Mouse (Mus musculus) gastrocnemius, adult 2 months (tissue): Measurements from ENCODE around the gene Cttnbp2nl. TPM values are rescaled to one million over a fixed set of nuclear protein-coding genes. Genes with fewer than 3 reads are reported as not detected.

ENCODE experiments used
- DNase-seq: peaks from one replicate; pipeline ENCODE4 v3.0.0; 2022
- H3K27ac ChIP-seq: fragments of 200-600 bp; 2 replicates; pipeline ENCODE4 v1.8.1; 2022; ENCODE audit warnings: mild to moderate bottlenecking
- H3K4me3 ChIP-seq: fragments of 200-600 bp; 2 replicates; pipeline ENCODE4 v1.8.1; 2022; ENCODE audit warnings: mild to moderate bottlenecking, moderate library complexity
- CTCF ChIP-seq: fragments of 200-600 bp; IDR thresholded peaks from 2 replicates; pipeline ENCODE4 v1.8.1; 2022; ENCODE audit warnings: antibody characterized with exemption, mild to moderate bottlenecking, moderate library complexity
- intact Hi-C: fragments of 180-260 bp; cut with DNase I; formaldehyde crosslinking; loops from one replicate; pipeline ENCODE4 v1.15.1; 2025
- total RNA-seq, 2 experiments: library from RNA; stranded (reverse); gene quantifications; 2 replicates each; pipeline ENCODE4 v1.2.3; 2021

Gene Cttnbp2nl
- total RNA-seq, 2 experiments from 2014 or later, result 4.5 to 8.4 TPM

DNA sequence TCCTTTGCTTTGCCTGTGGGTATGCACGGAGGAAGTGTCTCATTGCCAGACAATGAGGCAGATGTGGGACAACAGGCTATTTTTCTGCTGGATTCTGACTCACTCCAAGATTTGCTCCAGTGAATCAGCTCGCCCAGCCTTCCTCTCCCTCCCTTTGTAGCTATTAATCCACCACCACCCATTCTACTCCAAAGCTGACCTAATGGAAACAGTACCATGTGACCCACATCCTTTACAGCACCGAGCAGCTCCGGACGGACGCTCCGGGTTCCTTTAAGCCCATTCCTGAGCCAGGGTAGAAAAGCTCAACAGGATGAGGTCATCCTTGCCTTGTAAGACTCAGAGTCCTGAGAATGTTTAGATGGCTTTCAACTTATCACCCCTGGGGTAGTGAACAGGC lies 2.0 kb upstream of the Cttnbp2nl start:
- TF ChIP-seq CTCF, result no peak
- peak overlapping the region; percentile 49 for H3K4me3 ChIP-seq
- intact Hi-C loops, result loop anchor here (5.0 kb wide), 3 partner anchors 193 to 343 kb away; partner anchors contain the start of genes Capza1, Rhoc and St7l
- H3K27ac ChIP-seq, result peak overlapping the region; percentile 92
- peak; percentile 60 for DNase-seq

DNA sequence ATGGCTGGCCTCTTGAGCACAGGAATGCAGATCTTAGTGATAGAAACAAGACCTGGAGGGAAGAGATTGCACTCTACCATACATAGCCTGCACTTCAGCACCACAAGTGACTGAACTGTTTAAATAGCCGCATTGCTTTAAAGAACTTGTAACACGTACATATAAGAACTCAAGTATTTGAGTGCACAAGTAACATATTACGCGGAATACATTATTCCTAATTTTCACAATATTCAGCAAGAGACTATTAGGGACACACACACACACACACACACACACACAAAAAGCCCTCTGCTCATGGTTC lies 704 bp upstream of the Cttnbp2nl start:
- H3K27ac ChIP-seq, result peak overlapping the region; percentile 92
- TF ChIP-seq CTCF, result no peak
- H3K4me3 ChIP-seq, result peak overlapping the region; percentile 91
- DNase-seq, result no peak
- intact Hi-C loops, result loop anchor here (2.0 kb wide), 1 partner anchor 33 kb away; no protein-coding TSS in a partner anchor

DNA sequence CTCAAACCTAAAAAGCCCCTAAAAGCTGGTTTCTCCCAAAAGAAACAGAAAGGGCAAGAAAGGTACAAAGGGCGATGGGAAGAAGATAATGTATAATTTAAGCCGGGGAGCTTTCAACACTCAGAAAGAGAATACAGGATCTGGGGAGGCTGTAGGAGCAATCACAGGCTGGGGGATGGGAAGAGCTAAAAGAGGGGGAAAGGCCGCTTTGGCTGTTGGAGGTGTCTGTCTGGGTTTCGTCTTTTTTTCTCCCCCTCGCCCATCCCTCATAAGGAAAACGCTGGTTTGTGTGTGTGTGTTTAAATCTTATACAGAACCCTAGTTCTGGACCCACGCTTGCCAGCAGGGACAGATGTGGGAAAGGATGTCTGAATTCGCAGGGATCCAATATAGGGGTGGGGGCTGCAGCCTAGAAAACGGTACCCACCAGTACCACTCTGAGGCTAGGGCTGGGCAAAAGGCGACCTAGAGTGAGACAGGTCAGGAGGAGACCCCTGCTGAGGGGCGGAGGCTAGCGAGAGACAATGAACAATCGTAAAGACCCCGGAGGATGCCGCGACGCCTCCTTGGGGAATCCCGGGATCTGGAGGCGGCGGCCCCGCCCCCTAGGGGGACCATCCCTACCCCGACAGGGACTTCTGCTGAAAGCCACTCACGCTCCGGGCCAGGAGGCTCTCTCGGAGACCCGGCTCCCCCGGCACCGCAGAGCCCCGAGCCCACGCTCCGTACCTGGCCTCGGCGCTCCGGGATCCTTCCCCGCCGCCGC lies 592 bp downstream of the Cttnbp2nl start:
- H3K4me3 ChIP-seq, result peak overlapping the region; percentile 91
- intact Hi-C loops, result loop anchor here (2.0 kb wide), 1 partner anchor 32 kb away; no protein-coding TSS in a partner anchor
- TF ChIP-seq CTCF, result no peak
- H3K27ac ChIP-seq, result peak overlapping the region; percentile 92
- DNase-seq, result no peak

DNA sequence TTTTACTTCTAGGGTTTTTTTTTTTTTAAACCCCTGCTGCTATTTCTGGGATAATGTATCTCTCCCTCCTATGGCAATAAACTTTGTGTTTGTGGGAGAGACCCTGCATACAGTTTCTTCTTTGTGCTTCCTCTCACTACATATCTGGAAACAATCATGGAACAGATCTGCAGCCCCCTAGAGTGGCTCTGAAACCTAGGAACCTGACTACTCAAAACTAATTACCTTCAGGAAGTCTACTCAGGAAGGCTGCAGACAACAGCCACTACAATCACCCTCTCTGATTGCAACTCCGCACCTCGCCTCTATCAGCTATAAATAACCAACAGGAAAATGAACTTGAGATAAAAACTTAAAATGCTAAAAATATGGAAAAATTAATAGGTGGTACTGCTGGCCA lies 1.8 kb downstream of the Cttnbp2nl start:
- Histone ChIP-seq H3K4me3 (peak overlapping the region; percentile 91), H3K27ac (peak overlapping the region; percentile 92)
- no peak for DNase-seq
- intact Hi-C loops, result no loop called here
- TF ChIP-seq CTCF, result no peak

DNA sequence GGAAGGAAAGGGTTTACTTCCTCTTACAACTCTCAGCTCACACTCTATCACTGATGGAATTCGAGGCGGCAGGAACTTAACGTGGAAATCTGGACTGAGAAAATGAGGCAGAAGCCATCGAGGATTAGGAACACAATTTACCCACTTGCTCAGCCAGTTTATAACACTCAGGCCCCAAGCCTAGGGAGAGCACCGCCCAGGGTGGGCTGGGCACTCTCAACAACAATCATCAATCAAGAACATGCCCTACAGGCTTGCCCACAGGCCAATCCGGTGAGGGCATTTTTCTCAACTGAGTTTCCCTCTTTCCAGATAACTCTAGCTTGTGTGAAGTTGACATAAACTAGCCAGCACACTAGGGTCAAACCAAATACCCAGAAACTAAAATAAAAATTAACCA lies 3.1 kb downstream of the Cttnbp2nl start:
- intact Hi-C loops, result no loop called here
- H3K27ac ChIP-seq, result 0 out of 2 replicates have a peak overlapping the region, but pooled peaks have one; percentile 4

DNA sequence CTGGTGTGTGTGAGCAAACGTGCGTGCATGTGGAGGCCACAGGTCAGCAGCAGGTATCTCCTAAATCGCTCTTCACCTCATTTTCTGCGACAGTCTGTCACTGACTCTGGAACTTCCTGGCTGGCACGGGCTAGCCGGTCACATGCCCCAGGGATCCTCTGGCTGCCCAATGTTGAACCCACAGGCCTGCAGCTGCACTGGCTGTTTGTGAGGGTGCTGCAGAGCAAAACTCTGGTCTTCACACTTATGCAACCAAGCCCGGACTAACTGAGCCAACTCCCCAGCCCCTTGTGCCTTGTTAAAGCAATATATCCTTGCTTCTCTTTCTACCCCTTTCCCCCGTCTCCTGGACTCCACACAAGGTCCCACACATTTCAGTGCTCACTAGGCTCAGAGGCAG lies 5.3 kb downstream of the Cttnbp2nl start:
- H3K4me3 ChIP-seq, result peak overlapping the region; percentile 38
- no peak for TF ChIP-seq CTCF
- intact Hi-C loops, result no loop called here
- H3K27ac ChIP-seq, result peak overlapping the region; percentile 65
- peak; percentile 74 for DNase-seq

More for the DNA sequence above, 3.1 kb downstream of the Cttnbp2nl start:
- TF ChIP-seq CTCF, result no peak
- no peak for DNase-seq
- H3K4me3 ChIP-seq, result peak overlapping the region; percentile 91; the same call in 1 of the 2 replicates

DNA sequence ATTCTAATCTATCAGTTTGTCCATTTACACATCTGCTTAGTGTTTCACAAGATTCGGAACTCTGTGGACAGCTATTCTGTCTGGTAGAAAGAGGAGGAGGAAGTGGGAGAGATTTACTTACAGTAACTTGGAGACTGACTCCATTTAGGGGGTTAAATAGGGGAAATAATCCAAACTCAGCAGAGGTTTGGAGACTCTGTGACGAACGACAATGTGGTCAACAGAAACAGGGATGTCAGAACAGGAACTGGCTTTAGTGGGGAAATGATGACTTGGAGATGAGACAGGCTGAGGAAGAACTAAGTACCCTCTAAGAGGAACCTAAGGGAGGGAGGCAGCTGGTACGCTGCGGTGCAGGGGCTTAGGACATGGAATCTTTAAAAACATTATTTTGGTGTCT lies 6.1 kb downstream of the Cttnbp2nl start:
- H3K27ac ChIP-seq, result peak overlapping the region; percentile 65
- TF ChIP-seq CTCF, result no peak
- DNase-seq, result no peak
- intact Hi-C loops, result no loop called here
- H3K4me3 ChIP-seq, result peak overlapping the region; percentile 38

DNA sequence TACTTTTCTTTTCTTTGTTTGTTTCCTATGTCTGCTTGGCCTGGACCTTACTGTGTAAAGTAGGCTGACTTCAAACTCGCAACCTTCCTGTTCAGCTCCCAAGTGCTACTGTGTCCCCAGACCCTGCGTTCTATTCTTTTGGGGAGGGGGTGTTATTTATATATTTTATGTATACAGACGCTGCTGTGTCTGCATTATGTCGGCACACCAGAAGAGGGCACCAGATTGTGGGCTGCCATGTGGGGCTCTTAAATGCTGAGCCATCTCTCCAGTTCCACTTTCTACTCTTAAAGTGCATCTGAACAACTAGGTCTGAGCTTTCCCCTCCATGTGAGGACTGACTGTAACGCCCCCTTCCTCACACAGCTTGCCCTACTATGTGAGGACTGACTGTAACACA lies 9.2 kb downstream of the Cttnbp2nl start:
- Histone ChIP-seq H3K4me3 (no peak overlapping the region), H3K27ac (no peak overlapping the region)
- DNase-seq, result no peak
- intact Hi-C loops, result no loop called here
- peak; percentile 6; the same call in 1 of the 2 replicates for TF ChIP-seq CTCF

DNA sequence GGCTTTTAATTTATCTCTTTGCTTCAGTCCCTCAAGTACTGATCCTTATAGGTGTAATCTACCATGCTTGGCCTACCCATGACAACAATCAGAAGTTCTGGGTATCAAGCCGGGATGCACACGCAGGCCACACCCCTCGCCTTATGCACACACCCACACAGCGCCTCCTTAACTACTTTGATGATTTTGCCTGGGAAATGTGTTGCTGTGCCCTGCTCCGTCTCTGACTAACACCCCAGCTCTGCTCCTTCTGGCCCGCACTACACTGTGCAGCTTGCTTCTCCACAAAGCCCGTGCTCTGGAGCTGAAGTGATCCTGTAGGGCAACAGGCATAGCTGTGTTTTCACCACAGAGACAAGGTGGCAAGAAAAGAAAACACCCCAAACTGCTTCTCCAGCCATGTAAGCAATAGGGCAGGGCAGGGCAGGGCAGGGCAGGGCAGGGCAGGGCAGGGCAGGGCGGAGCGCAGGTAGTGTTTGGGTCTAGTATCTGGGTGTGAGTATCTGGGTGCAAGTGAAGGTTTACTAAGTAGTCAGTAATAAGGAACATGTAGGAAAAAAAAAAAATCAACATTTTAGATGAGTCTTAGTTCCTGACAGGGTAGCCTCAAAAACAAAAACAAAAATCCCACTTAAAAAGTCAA lies 11.8 kb downstream of the Cttnbp2nl start:
- H3K4me3 ChIP-seq, result no peak overlapping the region
- no peak for DNase-seq
- no peak for TF ChIP-seq CTCF
- intact Hi-C loops, result no loop called here
- peak overlapping the region; percentile 32 for H3K27ac ChIP-seq

DNA sequence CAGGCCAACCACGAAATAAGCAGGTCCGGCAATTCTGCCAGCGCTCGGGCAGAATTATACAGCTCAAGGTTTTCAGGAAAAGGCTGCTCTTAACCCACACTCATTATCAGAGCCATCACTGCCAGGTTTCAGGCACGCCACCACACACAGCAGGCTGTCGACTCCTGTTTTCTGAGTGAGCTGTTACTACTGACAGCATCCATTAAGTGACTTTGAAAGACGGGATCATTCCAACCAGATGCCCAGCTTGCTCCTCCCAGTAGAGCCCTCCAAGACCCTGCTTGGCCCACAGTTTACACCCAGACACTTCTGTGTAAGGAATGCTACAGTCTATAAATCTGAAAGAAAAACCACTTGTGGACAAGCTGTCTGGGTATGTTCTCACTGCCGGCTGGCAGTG lies 12.9 kb downstream of the Cttnbp2nl start:
- intact Hi-C loops, result no loop called here
- H3K4me3 ChIP-seq, result no peak overlapping the region
- no peak for DNase-seq
- TF ChIP-seq CTCF, result no peak
- H3K27ac ChIP-seq, result peak overlapping the region; percentile 62; the same call in 1 of the 2 replicates

DNA sequence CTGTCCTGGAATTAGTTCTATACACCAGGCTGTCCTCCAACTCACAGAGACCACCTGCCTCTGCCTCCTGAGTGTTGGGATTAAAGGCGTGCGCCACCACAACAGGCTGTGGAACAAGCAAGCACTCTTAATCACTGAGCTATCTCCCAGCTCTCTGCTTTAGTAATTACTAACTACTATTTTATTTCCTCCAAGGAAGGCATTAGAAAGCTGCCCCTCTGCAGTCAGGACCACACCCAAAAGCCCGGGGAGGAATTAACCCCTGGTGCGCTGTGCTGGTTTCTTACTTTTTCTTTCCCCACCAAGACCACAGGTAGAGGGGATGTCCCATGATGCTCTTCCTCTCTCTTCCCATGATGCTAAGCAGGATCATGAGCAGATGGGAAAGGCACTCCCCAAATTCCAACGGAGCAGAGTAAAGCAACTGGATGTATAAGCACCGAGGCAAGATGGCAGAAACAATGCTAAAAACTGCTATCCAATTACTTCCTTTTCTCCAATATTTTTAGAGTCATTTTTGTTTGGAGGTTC lies 15.6 kb downstream of the Cttnbp2nl start:
- intact Hi-C loops, result loop anchor here (2.0 kb wide), 1 partner anchor 15 kb away; no protein-coding TSS in a partner anchor
- DNase-seq, result no peak
- peak overlapping the region; percentile 80 for H3K27ac ChIP-seq

DNA sequence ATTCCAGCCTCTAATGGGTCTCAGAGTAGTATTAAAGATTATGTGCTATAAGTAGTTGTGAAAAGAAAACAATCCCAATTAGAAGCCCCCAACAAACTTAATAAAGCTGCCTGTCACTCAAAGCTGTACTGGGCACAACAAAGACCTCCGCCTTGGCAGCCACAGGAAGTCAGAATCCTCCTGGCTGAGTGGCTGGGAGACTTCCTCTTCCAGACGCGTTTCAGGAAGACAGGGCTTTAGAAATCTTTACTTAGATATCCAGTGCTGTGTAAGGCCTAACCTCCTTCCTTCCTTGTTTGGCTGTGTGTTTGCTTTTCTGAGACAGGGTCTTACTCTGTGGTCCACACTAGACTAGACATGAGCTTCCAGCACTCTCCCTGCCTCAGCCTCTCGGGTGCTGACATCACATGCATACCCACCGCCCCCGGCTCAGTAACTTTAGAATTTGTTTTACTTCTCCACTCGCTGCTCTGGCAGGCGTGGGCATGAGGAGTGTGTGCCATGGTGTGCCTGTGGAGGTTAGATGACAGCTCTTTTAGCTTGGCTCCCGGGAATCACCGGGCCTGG lies 16.6 kb downstream of the Cttnbp2nl start:
- TF ChIP-seq CTCF, result no peak
- DNase-seq, result no peak
- intact Hi-C loops, result loop anchor here (2.0 kb wide), 1 partner anchor 14 kb away; no protein-coding TSS in a partner anchor
- H3K27ac ChIP-seq, result peak overlapping the region; percentile 80
- peak overlapping the region; percentile 36; the same call in 1 of the 2 replicates for H3K4me3 ChIP-seq

More for the DNA sequence above, 15.6 kb downstream of the Cttnbp2nl start:
- no peak for TF ChIP-seq CTCF
- H3K4me3 ChIP-seq, result peak overlapping the region; percentile 36
